Mouse (Mus musculus): ENCODE data around the gene Abcc6. TPM values are rescaled to one million over a fixed set of nuclear protein-coding genes. Genes with fewer than 3 reads are reported as not detected.
A peak's percentile ranks its signal among the peaks of the same experiment; 100 is the strongest.
"Not testable (repeated sequence)": the region's sequence is repeated elsewhere in the genome, so short reads cannot be mapped to it uniquely, and the experiment has no call there.

Gene Abcc6
- polyA plus RNA-seq, 1 experiment from 2014 or later = 0.05 TPM

DNA sequence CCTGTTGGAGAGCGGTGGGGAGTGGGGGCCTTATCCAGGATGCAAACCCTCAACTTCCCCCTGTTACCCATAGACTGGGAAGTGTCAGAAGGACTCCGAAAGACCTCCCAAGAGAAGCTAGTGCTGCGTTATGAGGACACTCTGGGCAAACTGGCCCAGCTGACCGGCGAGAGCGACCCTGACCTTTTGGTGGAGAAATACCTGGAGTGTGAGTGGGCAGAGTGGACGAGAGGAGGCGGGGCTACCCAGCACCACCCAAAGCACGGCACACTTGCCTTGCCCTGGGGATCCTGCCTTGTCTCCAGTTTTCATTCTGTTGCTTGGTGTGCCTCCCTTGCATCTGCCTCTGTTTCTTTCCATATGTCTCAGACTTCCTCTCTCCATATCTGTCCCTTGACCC lies 88.1 kb downstream of the Abcc6 start:
- ChIA-PET CTCF (interaction anchor here (1.0 to 2.0 kb wide), 3 partner anchors 68 to 91 kb away, joined by 3 to 5 read pairs (median 4); partner anchors contain the start of genes Kdelr1 and Nomo1), POLR2A (interaction anchor here (0.7 kb wide), 1 partner anchor 67 kb away, joined by 6 read pairs; no protein-coding TSS in a partner anchor)
- ATAC-seq = no peak
- H3K27me3 ChIP-seq = no peaks in the 10 kb centered on the region
- in situ Hi-C loops (cut with MboI; ENCODE audit: low pct_unique_long_range_greater_than_20kb) = loop anchor here (5.0 kb wide), 1 partner anchor 70 kb away; no protein-coding TSS in a partner anchor
- DNase-seq (ENCODE audit: low read depth, low spot score) = no peak
- TF ChIP-seq CTCF (IDR thresholded peaks at IDR 0.05) = no peak

DNA sequence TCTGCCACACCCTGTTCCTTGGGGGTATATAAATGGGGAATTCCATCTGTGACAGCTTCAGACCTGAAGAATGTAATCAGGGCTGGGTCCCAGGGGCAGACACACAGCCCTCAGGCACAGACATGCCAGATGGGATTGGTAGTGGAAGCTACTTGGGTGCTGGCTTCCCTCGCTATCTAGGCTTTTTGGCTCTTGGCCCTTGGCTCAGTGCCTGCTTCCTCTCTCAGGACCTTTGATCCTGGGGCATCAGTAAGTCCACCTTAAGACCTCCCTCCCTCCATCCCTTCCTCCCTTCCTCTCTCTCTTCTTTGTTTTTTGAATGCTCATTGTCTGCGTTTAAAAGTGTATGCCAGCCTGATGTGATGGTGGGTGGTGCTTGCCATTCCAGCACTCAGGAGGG lies 90.3 kb downstream of the Abcc6 start:
- no peaks in the 10 kb centered on the region for H3K27me3 ChIP-seq
- ChIA-PET POLR2A (no interaction called here), CTCF (no interaction called here)
- no peak for TF ChIP-seq CTCF (IDR thresholded peaks at IDR 0.05)
- in situ Hi-C loops (cut with MboI; ENCODE audit: low pct_unique_long_range_greater_than_20kb) = loop anchor here (5.0 kb wide), 1 partner anchor 72 kb away; no protein-coding TSS in a partner anchor
- DNase-seq (ENCODE audit: low read depth, low spot score) = no peak
- ATAC-seq = no peak

- POLR2A ChIA-PET = interaction anchor here (0.6 kb wide), 1 partner anchor 83 kb away, joined by 4 read pairs; no protein-coding TSS in a partner anchor
Measured at GRCm38 (mm10) chr7:45935114-45935513, 95.0 kb downstream of the Abcc6 start.

GRCm38 (mm10) chr7:45933766-45934165 lies 96.3 kb downstream of the Abcc6 start:
- ATAC-seq; DNase-seq (ENCODE audit: low read depth, low spot score); POLR2A ChIA-PET; H3K27me3 ChIP-seq: not testable (repeated sequence)
- CTCF ChIA-PET = interaction anchor here (0.9 to 3.1 kb wide), 5 partner anchors 11 to 216 kb away, joined by 3 to 6 read pairs (median 4); partner anchors contain the start of gene Sphk2
- in situ Hi-C loops (cut with MboI; ENCODE audit: low pct_unique_long_range_greater_than_20kb) = loop anchor here (5.0 kb wide), 1 partner anchor 126 kb away; no protein-coding TSS in a partner anchor

More at GRCm38 (mm10) chr7:45935114-45935513, 95.0 kb downstream of the Abcc6 start:
- H3K27me3 ChIP-seq = no peaks in the 10 kb centered on the region
- ATAC-seq = no peak
- TF ChIP-seq CTCF (IDR thresholded peaks at IDR 0.05) = peak; percentile 58
- peak; percentile 19 for DNase-seq (ENCODE audit: low read depth, low spot score)
- in situ Hi-C loops (cut with MboI; ENCODE audit: low pct_unique_long_range_greater_than_20kb) = no loop called here
- CTCF ChIA-PET = interaction anchor here (1.0 to 3.1 kb wide), 4 partner anchors 10 to 68 kb away, joined by 3 to 7 read pairs (median 5); no protein-coding TSS in a partner anchor

GRCm38 (mm10) chr7:45929688-45930087 lies 100.4 kb downstream of the Abcc6 start:
- in situ Hi-C loops (cut with MboI; ENCODE audit: low pct_unique_long_range_greater_than_20kb) = loop anchor here (5.0 kb wide), 3 partner anchors 57 to 192 kb away; partner anchors contain the start of gene Kdelr1

GRCm38 (mm10) chr7:45928626-45929295 lies 101.3 kb downstream of the Abcc6 start:
- ChIA-PET CTCF (interaction anchor here (1.0 to 1.5 kb wide), 3 partner anchors 50 to 127 kb away, joined by 3 to 7 read pairs (median 3); partner anchors contain the start of gene Kdelr1), POLR2A (no interaction called here)
- ATAC-seq (no peak), DNase-seq (ENCODE audit: low read depth, low spot score) (no peak)
- no peak for TF ChIP-seq CTCF (IDR thresholded peaks at IDR 0.05)
- in situ Hi-C loops (cut with MboI; ENCODE audit: low pct_unique_long_range_greater_than_20kb) = loop anchor here (5.0 kb wide), 2 partner anchors 56 to 191 kb away; partner anchors contain the start of gene Kdelr1
- H3K27me3 ChIP-seq = no peaks in the 10 kb centered on the region

More at GRCm38 (mm10) chr7:45929688-45930087, 100.4 kb downstream of the Abcc6 start:
- TF ChIP-seq CTCF (IDR thresholded peaks at IDR 0.05) = no peak
- H3K27me3 ChIP-seq = no peaks in the 10 kb centered on the region
- no peak for DNase-seq (ENCODE audit: low read depth, low spot score)
- CTCF ChIA-PET = interaction anchor here (1.2 to 1.5 kb wide), 2 partner anchors 51 to 128 kb away, joined by 3 to 7 read pairs; no protein-coding TSS in a partner anchor
- POLR2A ChIA-PET = no interaction called here
- ATAC-seq = no peak

- POLR2A ChIA-PET = no interaction called here
- ATAC-seq (no peak), DNase-seq (ENCODE audit: low read depth, low spot score) (no peak)
- CTCF ChIA-PET = interaction anchor here (1.2 kb wide), 1 partner anchor 11 kb away, joined by 3 read pairs; no protein-coding TSS in a partner anchor
- in situ Hi-C loops (cut with MboI; ENCODE audit: low pct_unique_long_range_greater_than_20kb) = no loop called here
- no peaks in the 10 kb centered on the region for H3K27me3 ChIP-seq
- TF ChIP-seq CTCF (IDR thresholded peaks at IDR 0.05) = no peak
Measured at GRCm38 (mm10) chr7:45924429-45924816, 105.7 kb downstream of the Abcc6 start.

DNA sequence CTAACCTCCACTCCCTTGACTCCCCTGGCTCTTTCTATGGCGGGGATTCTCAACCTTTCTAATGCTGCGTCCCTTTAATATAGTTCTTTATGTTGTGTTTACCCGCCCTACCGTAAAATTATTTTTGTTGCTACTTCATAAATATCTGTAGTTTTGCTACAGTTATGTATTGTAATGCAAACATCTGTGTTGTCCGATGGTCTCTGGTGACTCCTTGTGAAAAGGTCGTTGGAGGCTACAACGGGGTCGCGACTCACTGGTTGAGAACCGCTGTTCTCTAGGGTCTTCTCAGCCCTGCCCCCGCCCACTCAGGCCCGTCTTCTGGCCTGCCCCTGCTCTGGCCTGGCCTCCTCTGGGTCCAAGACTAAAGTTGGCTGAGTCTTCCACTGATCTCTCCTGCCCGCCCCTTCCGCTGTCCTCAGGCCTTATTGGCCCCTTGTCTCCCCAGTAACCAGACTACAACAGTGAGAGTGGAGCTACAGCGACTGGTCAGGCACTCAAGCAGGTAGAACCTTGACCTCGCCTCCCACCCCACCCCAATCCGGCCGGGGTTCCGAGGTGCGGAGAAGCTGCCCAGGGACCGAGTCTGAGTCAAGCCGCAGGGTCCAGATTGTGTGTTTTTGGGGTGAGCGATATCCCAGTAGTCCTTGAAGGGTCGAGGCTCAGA lies 106.2 kb downstream of the Abcc6 start, which contains the start of gene Ccdc114:
Ccdc114 (plus strand) TSS at position 311 of the 667 bp plus-strand sequence.
- TF ChIP-seq CTCF (IDR thresholded peaks at IDR 0.05) = no peak
- ChIA-PET CTCF (no interaction called here), POLR2A (no interaction called here)
- in situ Hi-C loops (cut with MboI; ENCODE audit: low pct_unique_long_range_greater_than_20kb) = no loop called here
- DNase-seq (ENCODE audit: low read depth, low spot score) = no peak
- ATAC-seq = no peak
- H3K27me3 ChIP-seq = no peaks in the 10 kb centered on the region

GRCm38 (mm10) chr7:45922928-45923761 lies 107.0 kb downstream of the Abcc6 start:
- DNase-seq (ENCODE audit: low read depth, low spot score) (no peak), ATAC-seq (peak; percentile 32)
- H3K27me3 ChIP-seq = no peaks in the 10 kb centered on the region
- no peak for TF ChIP-seq CTCF (IDR thresholded peaks at IDR 0.05)
- in situ Hi-C loops (cut with MboI; ENCODE audit: low pct_unique_long_range_greater_than_20kb) = no loop called here
- POLR2A ChIA-PET = no interaction called here
- CTCF ChIA-PET = interaction anchor here (1.5 kb wide), 1 partner anchor 10 kb away, joined by 5 read pairs; no protein-coding TSS in a partner anchor
